Mouse (Mus musculus) ES-Bruce4 (cell line): ENCODE results near the gene Rfx5. TPM values are rescaled to one million over a fixed set of nuclear protein-coding genes. Genes with fewer than 3 reads are reported as not detected.
"Not testable (repeated sequence)": the region's sequence is repeated elsewhere in the genome, so short reads cannot be mapped to it uniquely, and the experiment has no call there.

Source experiments
- H3K27ac ChIP-seq: 2 replicates; pipeline ENCODE4 v1.5.1; 2012; ENCODE audit warnings: low read length, inconsistent platforms; ENCODE audit not compliant: insufficient read depth
- H3K27me3 ChIP-seq: 2 replicates; pipeline ENCODE4 v1.6.1; 2012; ENCODE audit warnings: mild to moderate bottlenecking, low read length, inconsistent platforms; ENCODE audit not compliant: control insufficient read depth, poor library complexity, insufficient read depth, severe bottlenecking
- H3K36me3 ChIP-seq: 2 replicates; pipeline ENCODE4 v1.6.1; 2012; ENCODE audit warnings: inconsistent platforms, mild to moderate bottlenecking, low read length, moderate library complexity; ENCODE audit not compliant: control insufficient read depth, poor library complexity, insufficient read depth, severe bottlenecking
- H3K4me1 ChIP-seq: one replicate; pipeline ENCODE4 v1.8.1; 2011; ENCODE audit warnings: low read length; ENCODE audit not compliant: control insufficient read depth, insufficient read depth
- H3K4me3 ChIP-seq: 2 replicates; pipeline ENCODE4 v1.5.1; 2011; ENCODE audit warnings: low read depth, mild to moderate bottlenecking, low read length
- H3K9ac ChIP-seq: 2 replicates; pipeline ENCODE4 v1.6.1; 2012; ENCODE audit warnings: low read depth, mild to moderate bottlenecking, inconsistent platforms; ENCODE audit not compliant: poor library complexity, severe bottlenecking
- H3K9me3 ChIP-seq: replicated peaks from 2 replicates; pipeline ENCODE4 v1.6.1; 2012; ENCODE audit warnings: mild to moderate bottlenecking, low read length, inconsistent platforms; ENCODE audit not compliant: control insufficient read depth, poor library complexity, insufficient read depth, severe bottlenecking
- CTCF ChIP-seq: IDR thresholded peaks from one replicate; pipeline ENCODE4 v1.8.1; 2011; ENCODE audit warnings: low read depth, low read length
- EP300 ChIP-seq: IDR thresholded peaks from 2 replicates; pipeline ENCODE4 v1.6.1; 2011; ENCODE audit warnings: low read depth, low read length; ENCODE audit not compliant: insufficient read depth
- POLR2A ChIP-seq: IDR thresholded peaks from one replicate; pipeline ENCODE4 v1.8.1; 2011; ENCODE audit warnings: low read length; ENCODE audit not compliant: insufficient read depth
- polyA plus RNA-seq: library from polyadenylated mRNA; stranded (reverse); fragments of >200 nt; gene quantifications from 2 replicates; pipeline ENCODE4 v1.2.4, GENCODE M21; 2011; ENCODE audit warnings: low read depth; ENCODE audit not compliant: missing spikeins, insufficient read depth, insufficient read length

The Rfx5 gene
- 24.8 and 25.1 TPM in 2 replicates for polyA plus RNA-seq

DNA sequence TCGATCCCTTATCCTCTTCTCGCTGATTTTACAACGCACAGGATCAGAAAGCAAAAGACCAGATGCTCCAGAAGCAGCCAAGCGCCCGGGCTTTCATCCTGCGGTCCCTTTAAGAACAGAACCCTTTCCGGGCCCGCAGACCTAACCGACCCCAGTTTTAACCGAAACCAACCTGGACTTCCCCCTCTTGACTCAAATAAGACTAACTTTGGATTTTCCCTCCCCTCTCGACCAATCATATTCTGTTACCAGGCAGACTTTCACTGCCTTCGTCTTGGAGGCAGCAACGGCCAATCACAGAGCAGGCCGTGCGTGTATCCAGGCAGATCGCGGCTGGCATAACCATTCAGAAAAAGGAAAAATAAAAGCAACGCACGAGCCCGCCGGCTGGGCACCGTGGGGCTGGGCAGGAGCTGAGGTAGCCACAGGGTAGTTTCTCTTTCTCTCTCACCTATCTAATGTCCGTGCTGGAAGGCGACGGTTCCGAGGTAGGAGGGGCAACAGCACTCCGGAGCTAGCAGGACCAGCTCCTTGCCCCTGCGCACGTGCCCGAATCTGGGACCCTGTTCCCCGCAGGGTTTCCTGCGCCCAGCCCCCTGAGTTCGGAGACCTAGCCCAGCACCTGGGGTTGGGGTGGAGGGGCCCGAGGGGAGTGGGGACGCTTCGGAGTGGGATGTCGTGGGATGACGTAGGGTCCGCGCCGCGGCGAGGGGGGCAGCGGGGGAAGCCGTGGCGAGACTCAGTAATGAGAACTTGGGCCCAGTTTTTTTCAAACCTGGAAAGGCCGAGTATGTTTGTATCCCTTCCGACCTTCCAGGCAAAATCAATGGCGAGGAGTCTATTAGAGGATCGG, at the start of gene Rfx5:
Rfx5 (plus strand) TSS at position 312 of the 853 bp plus-strand sequence.
- no peaks in the 10 kb centered on the region for H3K27me3 ChIP-seq
- H3K4me1 ChIP-seq: no peaks in the 10 kb centered on the region
- H3K9me3 ChIP-seq: no peaks in the 10 kb centered on the region
- no peak for TF ChIP-seq EP300
- no peak for TF ChIP-seq CTCF
- no peak for TF ChIP-seq POLR2A
- H3K9ac ChIP-seq: peak within 1 kb of the TSS; percentile 92
- peak within 1 kb of the TSS; percentile 34; the same call in 1 of the 2 replicates for H3K27ac ChIP-seq
- peak within 1 kb of the TSS; percentile 95 for H3K4me3 ChIP-seq
- H3K36me3 ChIP-seq: peaks cover 28% of the 10 kb centered on the region

DNA sequence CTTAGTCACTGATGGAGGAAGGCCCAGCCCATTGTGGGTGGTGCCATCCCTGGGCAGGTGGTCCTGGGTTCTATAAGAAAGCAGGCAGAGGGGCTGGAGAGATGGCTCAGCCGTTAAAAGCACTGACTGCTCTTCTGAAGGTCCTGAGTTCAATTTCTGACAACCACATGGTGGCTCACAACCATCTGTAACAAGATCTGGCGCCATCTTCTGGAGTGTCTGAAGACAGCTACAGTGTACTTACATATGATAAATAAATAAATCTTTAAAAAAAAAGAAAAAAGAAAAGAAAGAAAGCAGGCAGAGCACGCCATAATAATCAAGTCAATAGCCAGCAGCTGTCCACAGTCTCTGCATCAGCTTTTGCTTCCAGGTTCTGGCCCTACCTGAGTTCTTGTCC, 49.1 kb upstream of the Rfx5 start:
- not testable (repeated sequence) for H3K4me3 ChIP-seq, H3K27ac ChIP-seq, H3K9me3 ChIP-seq, H3K4me1 ChIP-seq, H3K36me3 ChIP-seq, H3K9ac ChIP-seq, H3K27me3 ChIP-seq

DNA sequence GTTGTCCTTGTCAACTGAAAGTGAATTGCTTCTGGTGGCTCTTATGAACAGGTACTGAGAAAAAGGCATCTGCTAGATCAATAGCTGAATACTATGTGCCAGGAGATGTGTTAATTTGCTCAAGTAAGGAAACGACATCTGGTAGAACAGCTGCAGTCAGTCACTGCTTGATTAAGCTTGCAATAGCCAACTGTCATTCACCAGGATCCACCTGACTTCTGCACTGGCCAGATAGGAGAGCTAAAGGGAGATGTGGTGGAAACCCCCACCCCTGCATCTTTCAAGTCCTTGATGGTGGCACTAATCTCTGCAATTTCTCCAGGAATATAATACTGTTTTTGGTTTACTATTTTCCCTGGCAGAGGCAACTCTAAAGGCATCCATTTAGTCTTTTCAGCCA, 47.4 kb upstream of the Rfx5 start:
- no peak overlapping the region for H3K27ac ChIP-seq
- no peaks in the 10 kb centered on the region for H3K9me3 ChIP-seq
- no peak overlapping the region for H3K9ac ChIP-seq
- H3K4me3 ChIP-seq: no peak overlapping the region
- no peak for TF ChIP-seq CTCF
- TF ChIP-seq POLR2A: no peak
- no peak for TF ChIP-seq EP300
- no peaks in the 10 kb centered on the region for H3K4me1 ChIP-seq
- no peaks in the 10 kb centered on the region for H3K36me3 ChIP-seq
- no peaks in the 10 kb centered on the region for H3K27me3 ChIP-seq

DNA sequence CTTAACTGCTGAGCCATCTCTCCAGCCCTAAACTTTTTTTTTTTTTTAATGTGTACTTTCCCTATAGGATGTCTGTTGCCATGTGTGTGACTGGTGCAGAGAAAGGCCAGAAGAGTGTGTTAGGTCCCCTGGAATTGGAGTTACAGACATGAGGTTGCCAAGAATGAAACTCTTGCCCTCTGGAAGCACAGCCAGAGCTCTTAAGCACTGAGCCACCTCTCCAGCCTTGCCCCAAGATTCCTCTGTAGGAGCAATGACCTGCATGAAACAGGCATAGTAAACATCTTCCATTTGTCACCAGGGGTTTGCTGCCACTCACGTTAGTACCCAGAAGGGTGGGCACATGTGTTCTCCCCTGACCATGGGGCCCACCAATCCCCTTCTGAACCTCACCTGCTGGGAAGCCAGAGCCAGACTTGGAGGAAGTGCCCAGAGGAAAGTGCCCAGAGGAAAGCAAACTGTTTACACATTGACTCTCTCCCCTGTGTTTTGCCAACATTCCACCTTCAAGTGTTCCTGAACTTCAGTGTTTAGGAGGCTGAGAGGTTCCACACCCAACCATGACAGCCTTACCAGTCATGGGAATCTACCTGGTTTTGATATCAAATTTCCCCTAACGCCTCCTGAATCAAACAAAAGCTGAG, 42.7 kb upstream of the Rfx5 start:
- H3K27ac ChIP-seq: no peak overlapping the region

DNA sequence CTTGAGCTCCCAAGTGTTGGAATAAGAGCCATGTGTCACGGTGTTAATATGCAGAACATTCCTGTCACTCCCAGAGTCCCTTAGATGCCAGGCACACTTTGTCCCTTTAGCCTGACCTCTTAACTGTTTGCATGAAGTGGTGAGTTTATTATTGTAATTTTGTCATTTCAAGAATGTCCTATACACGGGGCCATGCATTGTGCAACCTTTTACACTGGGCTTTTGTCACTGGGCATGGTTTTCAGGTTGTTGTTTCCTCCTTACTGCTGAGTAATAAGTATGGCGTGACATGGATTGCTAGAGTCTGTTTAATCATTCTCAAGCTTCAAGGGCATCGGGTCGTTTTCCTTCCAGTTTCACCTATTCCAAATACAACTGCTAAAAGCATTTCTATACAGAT, 40.1 kb upstream of the Rfx5 start:
- H3K27me3 ChIP-seq: no peaks in the 10 kb centered on the region
- H3K9me3 ChIP-seq: no peaks in the 10 kb centered on the region
- TF ChIP-seq EP300: no peak
- no peak for TF ChIP-seq POLR2A
- TF ChIP-seq CTCF: no peak
- H3K27ac ChIP-seq: no peak overlapping the region
- no peak overlapping the region for H3K9ac ChIP-seq
- H3K36me3 ChIP-seq: no peaks in the 10 kb centered on the region
- H3K4me1 ChIP-seq: no peaks in the 10 kb centered on the region
- no peak overlapping the region for H3K4me3 ChIP-seq

More for the DNA sequence above, 42.7 kb upstream of the Rfx5 start:
- Histone ChIP-seq H3K4me1 (no peaks in the 10 kb centered on the region), H3K9ac (no peak overlapping the region), H3K9me3 (no peaks in the 10 kb centered on the region), H3K4me3 (no peak overlapping the region), H3K27me3 (no peaks in the 10 kb centered on the region), H3K36me3 (no peaks in the 10 kb centered on the region)
- TF ChIP-seq CTCF (no peak), POLR2A (no peak), EP300 (no peak)
